Mouse (Mus musculus) heart, postnatal 25 days (tissue): ENCODE measurements around the gene Iqsec3. TPM values are rescaled to one million over a fixed set of nuclear protein-coding genes. Genes with fewer than 3 reads are reported as not detected.

Experiments
- DNase-seq: peaks from one replicate; pipeline ENCODE4 v3.0.0; 2022; ENCODE audit warnings: low spot score
- intact Hi-C: fragments of 180-260 bp; cut with DNase I; formaldehyde crosslinking; loops from one replicate; pipeline ENCODE4 v1.15.1; 2025
- total RNA-seq, 2 experiments: library from RNA; stranded (reverse); gene quantifications; 2 replicates each; pipeline ENCODE4 v1.2.3; 2021

The Iqsec3 gene
- total RNA-seq: under 1 TPM; 0.39 to 0.61 TPM

- DNase-seq: peak; percentile 55
- intact Hi-C loops: no loop called here
Measured at GRCm38 (mm10) chr6:121473093-121473821, at the start of gene Iqsec3. Iqsec3 (minus strand) TSS chr6:121473678.

GRCm38 (mm10) chr6:121522106-121522705 is 48.7 kb upstream of the Iqsec3 start:
- DNase-seq: no peak
- intact Hi-C loops: no loop called here

DNA sequence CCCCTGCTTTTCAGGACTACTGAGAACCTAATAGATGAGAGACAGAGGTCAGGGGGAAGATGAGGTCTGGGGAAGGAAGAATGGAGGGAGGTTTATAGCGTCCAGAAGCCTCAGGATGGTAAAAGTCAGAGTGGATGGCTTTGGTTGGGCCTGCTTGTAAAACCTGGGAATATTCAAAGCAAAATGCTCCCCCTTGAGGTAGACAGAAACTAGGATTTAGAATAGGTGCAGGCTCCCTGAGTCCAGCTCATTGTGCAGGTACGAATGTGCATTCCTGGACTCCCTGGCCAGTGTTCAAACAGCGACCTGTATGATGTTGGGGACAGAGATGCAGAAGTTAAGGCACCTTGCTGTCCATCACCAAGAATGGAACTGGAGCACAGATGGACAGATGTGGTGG is 47.6 kb upstream of the Iqsec3 start:
- DNase-seq: no peak
- intact Hi-C loops: no loop called here

- DNase-seq: no peak
- intact Hi-C loops: no loop called here
Measured at GRCm38 (mm10) chr6:121519896-121520295, 46.4 kb upstream of the Iqsec3 start.

GRCm38 (mm10) chr6:121519266-121519810 is 45.9 kb upstream of the Iqsec3 start:
- intact Hi-C loops: no loop called here
- no peak for DNase-seq

- DNase-seq: no peak
- intact Hi-C loops: no loop called here
Measured at GRCm38 (mm10) chr6:121517726-121518125, 44.2 kb upstream of the Iqsec3 start.

DNA sequence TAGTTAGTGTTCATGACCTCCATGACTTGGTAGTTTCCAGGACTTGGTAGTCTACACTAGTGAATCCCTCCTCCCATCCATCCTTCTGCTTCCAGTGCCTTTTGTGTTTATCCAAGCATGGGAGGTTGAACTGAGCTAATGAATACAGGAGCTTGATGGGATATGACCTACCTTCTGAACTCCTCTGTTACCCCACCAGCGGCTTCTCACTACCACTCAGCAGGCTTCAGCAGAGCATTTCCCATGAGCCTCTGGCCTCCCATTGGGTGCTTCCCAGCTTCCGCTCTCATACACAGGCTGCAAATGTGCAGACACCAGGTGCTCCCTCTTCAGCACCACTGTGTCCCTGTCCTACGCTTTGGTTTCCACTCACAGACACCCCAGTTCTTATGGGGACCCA is 36.9 kb upstream of the Iqsec3 start:
- intact Hi-C loops: no loop called here

GRCm38 (mm10) chr6:121509871-121510270 is 36.4 kb upstream of the Iqsec3 start:
- no peak for DNase-seq
- intact Hi-C loops: no loop called here

More for the DNA sequence above, 36.9 kb upstream of the Iqsec3 start:
- no peak for DNase-seq

- DNase-seq: no peak
- intact Hi-C loops: no loop called here
Measured at GRCm38 (mm10) chr6:121508266-121508665, 34.8 kb upstream of the Iqsec3 start.

DNA sequence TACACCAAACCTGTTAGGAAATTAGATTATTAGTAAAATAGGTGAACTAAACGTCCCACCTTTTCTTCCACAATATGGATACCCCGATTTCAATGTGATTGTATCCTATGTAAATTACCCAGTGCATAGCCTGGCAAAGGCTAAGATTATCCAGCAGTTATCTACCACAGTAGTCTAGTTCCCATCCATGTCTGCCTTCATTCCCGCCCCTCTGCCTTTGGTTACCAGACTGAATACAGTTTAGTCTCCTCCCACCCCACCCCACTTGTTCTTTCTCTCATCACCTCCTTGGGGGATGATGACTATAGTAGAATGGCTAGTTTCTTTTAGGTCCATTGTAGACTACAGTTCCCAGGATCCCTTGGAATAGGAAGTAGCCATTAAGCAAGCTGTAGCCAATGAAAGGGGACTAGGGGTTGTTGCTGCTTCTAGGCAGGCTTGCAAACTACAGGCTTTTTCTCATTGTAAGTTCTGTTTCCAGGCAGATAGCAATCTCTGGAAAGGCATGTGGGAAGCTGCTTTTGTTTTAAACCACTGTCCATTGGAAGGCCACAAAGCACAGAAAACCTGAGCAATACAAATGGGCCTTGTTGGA is 27.7 kb upstream of the Iqsec3 start:
- no peak for DNase-seq
- intact Hi-C loops: no loop called here

DNA sequence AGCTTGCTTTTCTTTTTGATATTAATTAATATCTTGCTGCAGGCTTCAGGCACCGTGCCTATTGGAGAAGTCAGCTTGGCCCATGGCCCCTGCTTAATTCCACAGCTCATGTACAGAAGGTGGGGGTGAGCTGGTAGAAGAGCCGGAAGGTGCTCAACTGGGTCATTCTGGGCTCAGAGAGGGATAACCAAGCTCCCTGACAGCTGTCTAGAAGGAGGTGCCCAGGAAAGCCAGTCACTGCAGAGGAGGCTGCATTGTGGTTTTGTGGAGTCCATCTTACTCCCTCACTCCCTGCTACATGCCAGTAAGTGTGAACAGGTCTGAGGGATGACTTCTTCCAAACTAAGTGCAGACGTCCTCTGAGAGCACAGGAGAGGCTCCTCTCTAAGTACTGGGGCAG is 26.4 kb upstream of the Iqsec3 start:
- DNase-seq: no peak
- intact Hi-C loops: no loop called here

DNA sequence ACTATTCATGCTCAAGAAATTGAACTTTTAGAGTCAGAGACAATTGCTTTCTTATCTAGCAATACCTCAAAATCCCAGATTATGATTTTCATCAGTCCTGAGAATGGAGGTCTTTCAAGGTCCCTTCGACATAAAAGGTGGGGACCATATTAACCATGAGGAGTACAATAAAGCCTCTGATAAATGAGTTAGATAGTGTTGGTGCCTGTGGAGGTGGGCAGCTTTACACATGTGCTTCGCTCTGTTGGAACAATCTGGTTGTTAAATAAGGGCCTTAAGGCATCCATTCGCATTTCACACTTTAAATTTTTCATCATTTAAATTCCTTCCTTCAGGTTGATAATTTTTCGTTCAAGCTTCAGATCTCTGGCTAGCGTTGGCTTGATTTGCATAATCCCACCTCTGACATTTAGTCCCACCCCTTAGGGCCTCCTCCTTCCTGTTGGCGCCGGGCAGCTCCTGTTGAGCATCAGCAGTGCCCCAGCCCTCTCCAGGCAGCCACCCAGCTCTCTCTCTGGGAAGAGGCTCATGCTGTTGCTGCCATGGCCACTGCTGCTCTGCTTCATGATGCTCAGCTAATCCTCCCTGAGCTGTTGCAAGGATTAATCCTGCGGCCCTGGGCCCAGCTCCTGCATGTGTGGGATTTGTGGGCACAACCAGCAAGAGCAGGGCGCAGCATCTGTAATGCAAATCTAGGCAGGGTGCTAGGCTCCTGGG is 25.5 kb upstream of the Iqsec3 start:
- intact Hi-C loops: no loop called here

DNA sequence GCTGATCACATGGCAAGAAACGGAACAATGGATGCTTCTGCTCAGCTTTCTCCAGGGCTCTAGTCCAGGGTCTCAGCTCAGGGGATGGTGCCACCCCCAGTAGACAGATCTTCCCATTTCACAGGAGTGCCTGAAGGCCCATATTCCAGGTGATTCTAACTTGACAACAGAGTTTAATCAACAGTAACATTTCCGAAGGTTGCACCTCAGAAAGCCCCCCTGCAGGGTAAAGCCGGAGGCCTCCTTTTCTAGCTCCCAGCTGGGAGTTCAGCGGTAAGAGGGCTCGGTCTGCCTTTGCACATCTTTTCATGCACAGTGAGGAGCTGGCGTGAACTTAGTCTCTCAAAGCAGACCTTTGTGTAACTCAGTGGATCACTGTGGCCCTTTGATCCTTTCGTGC is 22.1 kb upstream of the Iqsec3 start:
- intact Hi-C loops: no loop called here
- no peak for DNase-seq

More for the DNA sequence above, 25.5 kb upstream of the Iqsec3 start:
- DNase-seq: no peak

- no peak for DNase-seq
- intact Hi-C loops: no loop called here
Measured at GRCm38 (mm10) chr6:121495026-121495425, 21.5 kb upstream of the Iqsec3 start.

DNA sequence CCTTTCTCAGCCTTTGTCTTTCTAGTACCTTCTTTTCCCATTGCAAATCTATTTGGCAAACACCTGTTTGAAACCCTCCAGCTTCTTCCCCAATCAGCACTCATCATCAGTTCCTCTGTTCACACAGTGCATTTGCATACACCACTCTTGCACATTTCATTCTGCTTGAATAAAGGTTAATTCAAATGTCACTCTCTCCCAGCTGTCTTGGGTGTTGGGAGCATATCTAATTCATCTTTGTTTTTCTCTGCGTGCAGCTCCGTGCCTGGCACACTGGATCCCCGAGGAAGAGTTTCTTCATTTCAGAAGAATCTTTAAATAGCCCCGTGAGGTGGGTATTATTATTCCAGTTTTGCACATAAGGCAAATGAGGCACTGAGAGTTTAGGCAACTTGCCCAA is 20.8 kb upstream of the Iqsec3 start:
- intact Hi-C loops: no loop called here
- no peak for DNase-seq

GRCm38 (mm10) chr6:121491339-121491738 is 17.9 kb upstream of the Iqsec3 start:
- DNase-seq: no peak
- intact Hi-C loops: no loop called here

DNA sequence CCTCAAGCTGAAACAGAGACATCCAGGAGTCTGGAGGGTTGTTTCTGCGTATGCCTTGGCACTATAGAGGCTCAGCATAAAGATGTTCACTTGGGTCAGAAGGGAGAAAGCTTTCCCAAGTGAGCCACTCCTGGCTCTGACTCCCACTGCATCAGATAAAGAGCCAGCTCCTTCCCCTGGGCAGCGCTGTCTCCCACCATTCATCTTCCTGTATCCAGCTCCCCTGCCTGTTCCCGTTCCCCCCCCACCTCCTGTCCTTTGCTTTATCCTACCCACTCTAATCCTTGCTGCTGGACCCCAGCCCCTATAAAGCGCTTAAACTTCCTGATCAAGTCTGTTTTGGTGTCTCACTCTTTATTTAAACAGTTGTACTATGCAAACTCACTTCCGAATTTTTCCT is 1.2 kb downstream of the Iqsec3 start:
- no peak for DNase-seq
- intact Hi-C loops: no loop called here

DNA sequence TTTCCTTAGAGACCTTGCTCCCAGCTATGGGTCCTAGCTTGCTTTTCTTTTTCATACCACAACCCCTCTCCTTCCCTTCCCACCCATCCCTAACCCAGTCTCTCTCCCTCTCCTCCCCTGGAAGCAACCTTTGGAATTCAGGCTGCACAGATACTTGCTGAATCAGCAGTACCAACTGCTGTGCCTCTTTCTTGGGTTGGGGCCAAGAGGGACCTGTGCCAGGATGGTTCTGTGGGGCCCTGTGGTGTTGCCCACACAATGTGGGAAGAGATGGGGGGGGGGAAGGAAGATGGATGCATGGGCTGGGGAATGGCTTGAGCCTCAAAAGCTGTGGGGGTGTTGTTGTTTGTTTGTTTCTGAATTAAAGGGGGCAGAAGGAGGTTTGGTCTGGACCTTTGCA is 5.2 kb downstream of the Iqsec3 start:
- no peak for DNase-seq
- intact Hi-C loops: no loop called here

GRCm38 (mm10) chr6:121462628-121463340 is 10.7 kb downstream of the Iqsec3 start:
- DNase-seq: no peak
- intact Hi-C loops: no loop called here

DNA sequence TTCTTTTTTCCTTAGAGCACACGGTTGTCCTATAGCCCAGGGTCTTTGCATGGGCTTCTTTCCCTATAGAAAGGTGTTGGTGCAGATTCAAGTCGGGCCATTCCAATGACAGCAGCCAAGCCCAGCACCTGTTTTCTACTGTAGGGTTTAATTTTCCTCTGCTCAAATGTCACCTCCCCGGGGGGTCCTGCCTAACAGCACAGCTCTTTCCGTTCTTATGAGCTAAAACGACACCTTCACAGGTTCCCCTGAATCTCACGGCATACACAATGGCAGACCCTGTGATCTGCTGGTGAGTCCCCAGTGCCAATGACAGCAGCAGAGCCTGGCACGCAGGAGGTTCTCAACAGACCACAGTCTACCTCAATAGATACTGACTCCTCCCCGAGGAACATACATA is 16.1 kb downstream of the Iqsec3 start:
- intact Hi-C loops: no loop called here
- DNase-seq: no peak
